Mouse (Mus musculus): ENCODE data around the gene Hoxb13.

The Hoxb13 gene

DNA sequence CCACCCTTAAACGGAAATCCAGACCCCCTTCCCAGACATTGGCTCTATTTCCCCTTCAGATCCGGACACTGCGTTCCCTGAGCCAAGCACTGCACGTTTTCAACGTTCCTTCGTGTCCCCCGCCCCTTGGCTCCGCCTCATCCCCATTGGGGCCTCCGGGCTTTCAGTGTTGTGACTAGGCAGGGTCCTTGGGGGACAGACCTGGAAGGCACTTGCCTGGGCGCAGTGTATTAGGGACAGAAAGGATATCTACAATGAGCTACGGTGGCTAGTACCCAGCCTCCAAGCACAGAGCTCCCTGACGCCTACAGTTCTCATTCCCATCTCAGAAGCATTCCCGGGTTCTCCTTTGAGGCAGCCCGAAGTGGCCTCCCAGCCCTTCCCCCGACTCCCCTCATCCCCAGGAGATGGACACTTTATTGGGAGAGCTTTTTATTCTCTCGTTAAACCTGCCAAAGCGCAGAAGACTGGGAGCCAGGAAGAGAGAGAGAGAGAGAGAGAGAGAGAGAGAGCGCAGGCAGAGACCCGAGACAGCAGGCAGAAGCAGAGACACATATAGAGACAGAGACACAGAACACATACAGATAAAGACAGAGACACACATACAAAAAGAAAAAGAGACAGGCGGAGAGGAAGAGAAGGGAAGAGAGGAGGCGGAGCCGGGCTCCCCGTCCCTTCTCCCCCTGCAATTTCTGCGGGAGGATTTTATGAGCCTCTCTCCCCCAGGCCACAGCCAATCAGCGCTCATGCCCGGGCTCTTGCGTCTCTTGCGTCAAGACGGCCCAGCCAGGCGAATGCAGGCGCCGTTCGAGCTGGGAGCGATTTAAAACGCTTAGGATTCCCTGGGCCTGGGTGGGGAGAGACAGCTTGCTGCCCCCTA is at the start of gene Hoxb13:
Gene Hoxb13 (plus strand): TSS at position 796 of the 880 bp plus-strand sequence.
- DNase-seq (ENCODE audit: low spot score) = no peak

DNA sequence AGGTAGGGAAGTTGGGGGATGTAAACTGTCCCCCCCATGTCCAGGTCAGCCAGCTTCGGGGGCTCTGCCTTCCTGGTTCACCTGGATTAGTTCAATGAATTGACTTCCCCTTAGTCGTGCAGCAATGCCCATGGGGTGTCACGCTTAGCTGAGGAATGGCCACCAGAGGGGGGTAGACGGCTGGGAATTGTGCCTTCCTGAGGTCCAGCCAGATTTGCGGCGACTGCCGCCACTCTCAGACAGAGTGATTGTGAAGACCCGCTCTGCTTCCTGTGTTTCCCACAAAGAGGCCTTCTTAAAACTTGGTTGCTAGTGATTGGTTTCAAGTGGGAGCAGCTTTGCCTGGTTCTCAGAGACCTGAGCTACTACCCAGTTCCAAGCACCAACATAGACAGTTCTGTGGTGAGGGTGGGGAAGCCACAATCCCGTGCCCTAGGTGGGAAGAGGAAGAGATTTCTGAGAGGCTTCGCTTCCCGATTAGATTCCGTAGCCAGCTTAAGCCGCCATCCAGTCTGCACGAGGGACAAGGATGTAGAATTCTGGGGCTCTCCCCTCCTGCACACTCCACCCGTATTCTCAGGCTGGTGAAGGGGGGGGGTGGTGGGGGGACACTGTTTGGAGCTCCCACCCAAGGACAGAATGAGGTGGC is 48.4 kb upstream of the Hoxb13 start:
- peak; percentile 84 for DNase-seq (ENCODE audit: low spot score)

GRCm38 (mm10) chr11:96147471-96147870 is 46.6 kb upstream of the Hoxb13 start:
- DNase-seq (ENCODE audit: low spot score) = no peak

DNA sequence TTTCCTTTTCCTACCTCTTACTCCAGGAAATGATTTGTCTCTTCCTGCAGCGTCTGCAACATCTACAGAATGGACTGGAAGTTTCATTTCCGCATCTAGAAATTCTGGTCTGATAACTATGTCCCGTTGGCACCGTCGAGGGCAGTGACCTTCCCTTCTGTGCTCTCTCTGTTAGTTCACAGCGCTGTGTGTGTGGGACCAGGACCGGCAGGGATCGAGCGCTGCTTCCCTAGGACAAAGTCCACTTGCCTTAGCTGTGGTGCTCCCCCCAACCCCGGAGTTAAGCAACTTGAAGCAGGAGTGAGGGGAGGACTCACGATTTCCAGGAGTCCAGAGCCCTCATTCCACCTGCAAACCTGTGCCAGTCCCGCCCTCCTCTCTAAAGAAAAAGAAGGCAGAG is 29.3 kb upstream of the Hoxb13 start:
- no peak for DNase-seq (ENCODE audit: low spot score)

DNA sequence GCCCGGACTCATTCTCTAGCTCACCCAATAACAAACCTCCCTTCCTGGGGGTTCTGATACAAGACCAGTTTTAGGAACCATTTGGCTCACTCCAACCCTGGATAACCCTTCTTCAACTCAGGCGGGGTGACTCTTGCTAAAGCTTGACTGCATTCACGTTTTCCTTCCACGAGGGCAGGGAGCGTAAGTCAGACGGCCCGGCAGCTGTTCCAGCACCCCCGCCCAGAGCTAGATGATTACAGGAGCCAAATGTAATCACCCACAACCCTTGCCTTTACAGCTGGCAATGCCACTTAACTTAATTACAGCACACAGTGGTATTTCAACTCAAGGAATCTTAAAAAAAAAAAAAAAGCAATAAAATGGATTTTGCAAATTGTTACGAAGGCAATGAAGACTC is 26.0 kb upstream of the Hoxb13 start:
- no peak for DNase-seq (ENCODE audit: low spot score)

DNA sequence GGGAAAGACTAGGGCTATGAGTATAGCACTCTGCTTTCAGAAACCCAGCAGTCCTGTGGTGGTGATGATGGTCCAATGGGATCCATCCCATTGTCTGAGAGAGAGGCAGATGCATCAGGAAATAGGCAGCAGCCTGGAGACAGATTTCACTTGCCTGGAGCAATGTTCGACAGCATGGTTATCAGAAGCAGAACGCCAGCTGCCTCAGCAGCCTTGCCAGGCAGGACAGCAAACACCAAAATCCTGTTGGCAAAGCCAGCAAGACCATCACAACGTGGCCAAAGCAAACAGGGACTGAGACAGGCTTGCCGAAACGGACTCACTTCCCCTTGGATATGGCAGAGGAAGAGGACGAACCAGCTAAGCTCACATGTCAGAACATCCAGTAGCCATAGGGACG is 25.1 kb upstream of the Hoxb13 start:
- DNase-seq (ENCODE audit: low spot score) = no peak

DNA sequence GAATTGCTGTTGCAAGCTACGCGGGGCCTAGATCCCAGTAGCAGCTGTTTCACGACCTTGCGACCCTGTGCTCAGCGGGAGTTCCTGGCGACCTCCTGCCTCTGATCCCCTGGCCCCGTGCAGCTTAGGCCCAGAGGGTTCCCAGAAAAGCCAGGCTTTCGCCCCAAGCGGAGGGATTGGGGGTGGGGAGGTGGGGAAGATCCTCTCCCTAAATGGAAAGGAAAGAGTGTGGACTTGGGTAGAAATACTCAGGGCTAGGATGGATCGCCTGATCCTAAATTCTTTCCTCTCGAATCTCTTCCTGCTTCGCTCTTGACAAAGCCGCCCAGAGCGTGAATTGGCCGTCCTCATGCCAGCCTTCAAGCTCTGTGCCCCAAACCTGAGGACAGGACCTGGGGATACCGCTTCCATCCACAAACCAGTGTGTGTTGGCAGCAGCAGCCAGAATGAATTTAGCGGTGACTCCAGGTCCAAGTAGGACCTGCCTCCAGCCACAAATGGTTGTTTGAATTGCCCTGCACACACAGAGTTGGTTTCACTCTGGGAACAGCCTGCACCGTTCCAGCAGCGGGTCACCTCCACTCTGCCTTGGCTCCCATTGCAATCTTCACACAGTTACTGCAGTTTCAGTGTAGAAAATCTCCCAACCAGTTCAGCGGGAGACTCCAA is 23.3 kb upstream of the Hoxb13 start:
- DNase-seq (ENCODE audit: low spot score) = no peak

- DNase-seq (ENCODE audit: low spot score) = no peak
Observed at GRCm38 (mm10) chr11:96171601-96172000, 22.5 kb upstream of the Hoxb13 start.

DNA sequence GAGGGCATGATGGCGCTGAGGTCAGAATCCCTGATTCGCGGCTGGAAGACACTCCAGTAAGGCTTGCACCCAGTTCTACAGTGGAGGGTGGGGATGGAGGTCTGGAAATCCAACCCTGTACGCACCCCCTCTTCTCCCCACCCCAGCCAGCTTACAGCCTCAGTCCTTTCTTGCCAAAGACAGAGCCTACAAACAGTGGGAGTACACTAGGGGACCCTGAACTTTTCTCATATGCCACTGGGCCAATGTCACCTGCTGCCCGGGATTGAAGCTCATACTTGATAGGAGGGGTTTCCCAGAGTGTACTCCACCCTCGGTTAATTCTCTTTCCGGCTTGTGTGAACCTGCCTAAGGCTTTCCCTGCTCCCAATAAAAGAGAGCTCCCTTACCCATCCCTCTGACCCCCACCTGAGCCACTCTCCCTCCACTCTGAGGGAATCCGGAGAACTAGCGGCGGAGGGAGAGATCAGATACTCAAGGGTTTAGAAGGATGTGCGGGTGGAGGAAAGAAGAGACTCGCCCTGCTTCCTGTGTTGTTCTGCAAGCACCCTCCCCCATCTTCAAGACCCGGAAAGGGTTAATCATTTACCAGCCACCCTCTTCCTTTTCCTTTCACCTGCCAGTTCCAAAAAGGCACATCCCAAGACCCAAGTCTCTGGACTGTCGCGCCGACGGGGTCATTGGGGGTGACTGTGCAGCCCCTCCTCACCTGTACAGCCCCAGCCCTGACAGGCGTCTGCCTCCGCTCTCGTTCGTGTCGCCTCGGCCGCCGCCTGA is 21.4 kb upstream of the Hoxb13 start:
- DNase-seq (ENCODE audit: low spot score) = no peak

DNA sequence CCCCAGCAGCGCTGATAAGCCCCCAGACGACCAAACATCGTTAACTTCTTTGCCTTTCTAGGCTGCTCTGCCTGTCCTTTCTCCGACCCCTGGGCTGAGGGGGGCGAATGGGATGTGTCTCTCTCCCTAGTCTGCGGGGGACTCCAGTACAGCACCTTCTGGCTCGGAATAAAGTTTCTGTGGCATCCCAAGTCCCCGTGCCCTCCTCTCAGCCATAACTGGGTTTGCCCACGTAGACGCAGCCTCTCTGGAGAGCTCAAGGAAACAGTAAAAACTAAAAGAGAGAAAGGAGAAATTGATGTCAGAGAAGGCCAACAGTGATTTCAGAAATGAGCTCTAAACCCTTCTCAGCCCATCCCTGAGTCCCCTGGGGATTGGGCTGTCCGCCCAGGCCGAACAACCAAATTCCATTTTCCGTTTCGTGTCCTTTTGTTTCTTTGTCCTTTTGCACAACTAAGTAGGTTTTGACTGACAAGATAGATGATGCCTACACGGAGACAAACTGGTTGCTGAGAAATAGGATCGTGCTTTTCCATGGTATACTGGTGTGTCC is 20.8 kb upstream of the Hoxb13 start:
- DNase-seq (ENCODE audit: low spot score) = no peak

- DNase-seq (ENCODE audit: low spot score) = no peak
Observed at GRCm38 (mm10) chr11:96174881-96175280, 19.2 kb upstream of the Hoxb13 start.

DNA sequence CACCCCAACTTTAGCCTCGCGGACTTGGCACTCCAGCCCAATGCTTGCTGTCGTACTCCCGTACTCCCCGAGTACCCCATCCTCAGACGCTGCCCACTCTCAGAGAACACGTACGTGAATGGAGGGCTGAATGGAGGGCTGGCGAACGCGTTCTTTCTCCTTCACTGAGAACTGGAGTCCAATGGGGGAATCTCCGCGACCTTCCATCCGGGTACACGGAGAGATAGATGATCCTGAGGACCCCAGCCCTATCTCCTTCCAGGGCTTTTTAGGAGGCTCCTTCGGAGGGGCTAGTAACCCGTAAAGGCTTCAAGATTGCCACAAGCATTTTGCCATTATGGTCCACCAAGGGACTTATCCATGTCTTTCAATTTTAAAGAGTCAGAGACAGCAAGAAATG is 18.6 kb upstream of the Hoxb13 start:
- no peak for DNase-seq (ENCODE audit: low spot score)

GRCm38 (mm10) chr11:96175951-96176530 is 18.1 kb upstream of the Hoxb13 start:
- no peak for DNase-seq (ENCODE audit: low spot score)

- DNase-seq (ENCODE audit: low spot score) = no peak
Observed at GRCm38 (mm10) chr11:96176841-96177240, 17.3 kb upstream of the Hoxb13 start.

- DNase-seq (ENCODE audit: low spot score) = no peak
Observed at GRCm38 (mm10) chr11:96177546-96178174, 16.5 kb upstream of the Hoxb13 start.

DNA sequence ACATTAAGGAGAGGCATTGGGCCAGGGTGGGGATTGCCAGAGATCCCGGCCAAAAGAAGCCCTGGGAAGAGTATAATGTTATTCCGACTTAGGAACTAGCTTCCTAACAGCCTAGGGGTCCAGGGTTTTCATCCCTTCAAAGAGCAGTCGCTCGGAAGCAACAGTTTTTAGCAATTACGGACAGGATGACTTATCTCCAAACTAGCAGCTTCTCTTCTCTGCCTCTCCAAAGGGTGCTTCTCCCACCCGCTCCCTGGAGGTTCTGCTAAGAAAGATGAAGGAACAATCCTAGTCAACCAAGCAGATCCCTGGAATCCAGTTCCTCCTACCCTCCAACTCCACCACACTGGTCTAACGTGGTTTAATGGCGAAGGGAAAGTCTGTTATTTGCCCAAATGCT is 15.8 kb upstream of the Hoxb13 start:
- DNase-seq (ENCODE audit: low spot score) = no peak

- DNase-seq (ENCODE audit: low spot score) = no peak
Observed at GRCm38 (mm10) chr11:96178911-96179503, 15.1 kb upstream of the Hoxb13 start.

- no peak for DNase-seq (ENCODE audit: low spot score)
Observed at GRCm38 (mm10) chr11:96181061-96181460, 13.1 kb upstream of the Hoxb13 start.

DNA sequence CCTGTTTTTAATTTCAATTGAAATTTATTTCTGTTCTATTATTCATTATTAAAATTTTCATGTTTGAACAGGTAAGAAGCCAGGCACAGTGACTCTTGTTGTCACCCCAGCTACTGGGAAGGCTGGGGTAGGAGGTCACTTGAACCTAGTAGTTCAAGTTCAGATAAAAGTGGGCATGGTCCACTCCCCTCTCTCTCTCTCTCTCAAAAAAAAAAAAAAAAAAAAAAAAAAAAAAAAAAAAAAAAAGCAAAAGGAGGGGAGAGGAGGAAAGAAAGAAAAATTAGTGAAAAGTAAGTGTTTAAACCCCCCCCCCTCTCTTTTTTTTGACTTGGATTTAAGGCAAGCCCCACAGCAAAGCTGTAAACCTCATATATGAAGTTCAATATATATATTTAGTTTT is 9.9 kb upstream of the Hoxb13 start:
- no peak for DNase-seq (ENCODE audit: low spot score)

DNA sequence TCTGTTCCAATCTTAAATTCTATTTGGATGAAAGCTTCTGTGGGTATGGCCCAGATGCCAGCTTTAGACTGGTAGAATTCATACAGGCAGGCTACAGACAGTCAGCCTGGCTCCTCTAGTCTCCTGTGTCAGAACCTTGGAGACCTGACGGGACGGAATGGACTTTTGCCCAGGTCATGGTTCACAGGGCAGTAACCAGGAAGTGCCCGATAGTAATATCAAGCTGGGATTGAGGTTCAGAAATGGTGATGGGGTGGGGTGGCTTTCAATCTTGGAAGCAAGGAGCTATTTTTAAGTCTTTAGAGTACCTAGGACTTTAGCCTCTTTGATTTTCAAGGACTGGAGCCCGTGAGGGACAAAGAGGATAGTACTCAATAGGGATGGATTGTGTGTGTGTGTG is 6.8 kb upstream of the Hoxb13 start:
- no peak for DNase-seq (ENCODE audit: low spot score)
